Mouse (Mus musculus) embryonic facial prominence, embryonic 13.5 days (tissue): Measurements from ENCODE around the gene Nupl2. TPM values are rescaled to one million over a fixed set of nuclear protein-coding genes. Genes with fewer than 3 reads are reported as not detected.

Experiments
- ATAC-seq: fragments of 200-750 bp; cut with Nextera tagmentation; 2 replicates; pipeline ENCODE4 v1.8.0; 2017; ENCODE audit warnings: low read depth; ENCODE audit not compliant: insufficient number of reproducible peaks, insufficient read depth, low FRiP score, low TSS enrichment
- H3K27ac ChIP-seq: fragments of 300-500 bp; sonication (generic); 2 replicates; pipeline ENCODE4 v1.5.1; 2015; ENCODE audit warnings: moderate library complexity, mild to moderate bottlenecking, inconsistent platforms
- H3K27me3 ChIP-seq: fragments of 300-500 bp; sonication (generic); 2 replicates; pipeline ENCODE4 v1.6.1; 2015; ENCODE audit warnings: mild to moderate bottlenecking, inconsistent platforms
- H3K36me3 ChIP-seq: fragments of 300-500 bp; sonication (generic); 2 replicates; pipeline ENCODE4 v1.6.1; 2015; ENCODE audit warnings: mild to moderate bottlenecking, inconsistent platforms
- H3K4me1 ChIP-seq: fragments of 300-500 bp; sonication (generic); 2 replicates; pipeline ENCODE4 v1.6.1; 2015; ENCODE audit warnings: inconsistent platforms
- H3K4me2 ChIP-seq: fragments of 300-500 bp; sonication (generic); 2 replicates; pipeline ENCODE4 v1.6.1; 2015; ENCODE audit warnings: moderate library complexity, mild to moderate bottlenecking, inconsistent platforms
- H3K4me3 ChIP-seq: fragments of 300-500 bp; sonication (generic); 2 replicates; pipeline ENCODE4 v1.5.1; 2015; ENCODE audit warnings: mild to moderate bottlenecking, inconsistent platforms
- H3K9ac ChIP-seq: fragments of 300-500 bp; sonication (generic); 2 replicates; pipeline ENCODE4 v1.6.1; 2015; ENCODE audit warnings: mild to moderate bottlenecking, inconsistent platforms
- H3K9me3 ChIP-seq: fragments of 300-500 bp; sonication (generic); 2 replicates; pipeline ENCODE4 v1.6.1; 2016; ENCODE audit warnings: inconsistent platforms
- WGBS: fragments of 180-500 bp; shearing (Covaris S2); methylation state at CpG from one replicate; pipeline ENCODE4 v1.1.7; 2015; ENCODE audit warnings: mixed read lengths; 5-methylcytosine and 5-hydroxymethylcytosine counted together
- polyA plus RNA-seq: library from polyadenylated mRNA; unstranded; fragments of >200 nt; fragmentation: Nextera tagmentation; extraction: Ambion mirVana; gene quantifications from 2 replicates; pipeline ENCODE4 v1.2.1, GENCODE M21; 2015

Nupl2 gene
- polyA plus RNA-seq, 1 experiment from 2014 or later = 20.2 TPM

DNA sequence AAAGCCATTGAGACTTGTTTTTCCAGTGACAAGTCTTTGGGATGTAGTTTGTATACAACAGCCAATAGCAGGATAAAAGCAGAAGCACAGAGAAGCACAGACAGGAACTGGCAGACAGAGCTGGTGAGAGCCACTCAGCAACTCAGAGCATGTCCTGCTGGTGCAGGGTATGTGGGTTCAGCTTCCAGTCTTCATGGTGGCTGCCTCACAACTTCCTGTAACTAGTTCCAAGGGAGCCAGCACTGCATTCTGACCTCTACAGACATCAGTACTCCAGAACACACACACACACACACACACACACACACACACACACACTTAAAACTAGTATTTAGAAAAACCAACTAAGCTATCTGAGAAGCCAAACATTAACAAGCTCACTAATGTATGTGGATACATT, 7.3 kb downstream of the Nupl2 start:
- Histone ChIP-seq H3K9me3 (no peaks in the 10 kb centered on the region), H3K36me3 (peaks cover 33% of the 10 kb centered on the region), H3K27ac (no peak overlapping the region), H3K4me3 (no peak overlapping the region), H3K4me1 (no peaks in the 10 kb centered on the region), H3K4me2 (no peak overlapping the region), H3K27me3 (no peaks in the 10 kb centered on the region), H3K9ac (no peak overlapping the region)
- ATAC-seq = no peak

DNA sequence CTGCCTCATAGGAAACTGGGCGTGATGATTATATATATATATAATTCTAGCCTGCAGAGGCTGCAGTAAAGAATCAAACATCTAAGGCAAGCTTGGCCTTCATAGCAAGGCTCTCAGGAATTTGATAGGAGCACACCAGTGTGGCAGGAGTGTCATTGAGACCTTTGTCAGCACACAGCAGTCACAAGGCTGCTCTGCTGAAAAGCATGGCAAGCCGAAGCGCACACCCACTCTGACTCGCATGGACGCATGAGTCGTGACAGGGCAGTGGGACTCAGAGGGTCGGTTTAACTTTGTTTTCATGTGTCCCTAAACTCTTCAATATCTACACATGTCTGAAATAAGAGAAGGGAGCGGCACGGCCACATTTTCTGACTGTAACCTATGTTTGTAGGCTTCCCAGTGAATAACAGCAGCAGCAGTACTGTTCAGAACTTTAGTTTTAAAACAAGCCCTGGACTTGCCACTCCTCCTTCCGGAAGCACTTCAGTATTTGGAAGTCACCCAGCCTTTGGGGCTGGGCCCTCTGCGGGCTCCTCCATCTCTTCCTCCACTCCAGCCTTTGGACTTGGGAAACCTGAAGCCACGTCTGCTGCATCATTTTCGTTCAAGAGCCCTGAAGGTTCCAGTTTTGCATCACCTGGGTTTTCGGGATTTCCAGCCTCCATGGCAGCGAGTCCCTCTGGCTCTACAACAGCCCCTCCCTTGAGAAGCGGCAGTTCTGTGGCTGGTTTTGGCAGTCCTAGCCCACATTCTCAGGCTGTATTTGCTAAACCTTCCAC, 16.9 kb downstream of the Nupl2 start:
- H3K27ac ChIP-seq = no peak overlapping the region
- no peak for ATAC-seq
- WGBS = 92% methylated on average over 16 of the region's 16 CpGs

DNA sequence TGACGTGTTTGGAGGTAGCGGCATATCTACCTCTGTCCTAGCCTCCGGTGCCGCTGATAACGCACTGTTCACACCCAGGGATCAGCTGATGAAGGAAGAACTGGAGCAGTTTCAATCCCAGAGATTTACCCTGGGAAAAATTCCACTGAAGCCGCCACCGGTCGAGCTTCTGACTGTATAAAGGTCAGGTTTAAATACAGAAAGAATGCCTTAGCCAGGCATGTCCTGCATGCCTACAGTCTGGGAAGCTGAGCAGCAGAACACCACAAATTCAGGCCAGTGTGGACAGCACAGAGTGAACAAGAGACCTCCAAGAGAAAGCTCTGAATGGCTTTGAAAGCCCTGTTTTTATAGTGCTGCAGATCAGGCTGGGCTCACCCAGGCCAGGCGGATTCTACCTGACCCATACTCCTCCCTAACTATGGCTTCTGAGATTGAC, 17.6 kb downstream of the Nupl2 start:
- H3K36me3 ChIP-seq = peaks cover 61% of the 10 kb centered on the region
- no peaks in the 10 kb centered on the region for H3K27me3 ChIP-seq
- peaks cover 8% of the 10 kb centered on the region; the same call in 1 of the 2 replicates for H3K9me3 ChIP-seq
- 93% methylated on average over 9 of the region's 9 CpGs for WGBS
- no peak overlapping the region for H3K4me2 ChIP-seq
- H3K9ac ChIP-seq = no peak overlapping the region
- no peak overlapping the region for H3K4me3 ChIP-seq
- no peaks in the 10 kb centered on the region for H3K4me1 ChIP-seq
- ATAC-seq = no peak
- H3K27ac ChIP-seq = no peak overlapping the region

More for the DNA sequence above, 16.9 kb downstream of the Nupl2 start:
- Histone ChIP-seq H3K4me3 (no peak overlapping the region), H3K4me2 (no peak overlapping the region), H3K9me3 (peaks cover 8% of the 10 kb centered on the region; the same call in 1 of the 2 replicates), H3K27me3 (no peaks in the 10 kb centered on the region), H3K9ac (no peak overlapping the region), H3K36me3 (peaks cover 67% of the 10 kb centered on the region), H3K4me1 (no peaks in the 10 kb centered on the region)

DNA sequence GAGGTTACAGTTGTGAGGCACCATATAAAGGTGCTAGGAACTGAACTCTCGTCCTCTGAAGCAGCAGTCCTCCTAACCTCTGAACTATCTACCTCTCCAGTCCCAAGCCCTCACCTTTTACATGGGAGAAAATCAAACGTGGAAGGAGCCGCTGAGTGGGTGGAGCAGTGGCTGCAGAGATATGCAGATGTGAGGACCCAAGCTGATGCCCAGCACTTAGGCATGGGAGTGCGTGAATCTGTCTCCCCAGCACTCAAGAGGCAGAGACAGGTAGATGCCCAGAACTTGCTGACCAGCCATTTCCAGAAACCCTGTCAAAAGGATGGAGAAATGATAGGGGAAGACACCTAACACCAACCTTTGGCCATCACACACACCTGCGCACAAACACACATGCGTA, 18.3 kb downstream of the Nupl2 start:
- Histone ChIP-seq H3K27me3 (no peaks in the 10 kb centered on the region), H3K4me1 (no peaks in the 10 kb centered on the region)

DNA sequence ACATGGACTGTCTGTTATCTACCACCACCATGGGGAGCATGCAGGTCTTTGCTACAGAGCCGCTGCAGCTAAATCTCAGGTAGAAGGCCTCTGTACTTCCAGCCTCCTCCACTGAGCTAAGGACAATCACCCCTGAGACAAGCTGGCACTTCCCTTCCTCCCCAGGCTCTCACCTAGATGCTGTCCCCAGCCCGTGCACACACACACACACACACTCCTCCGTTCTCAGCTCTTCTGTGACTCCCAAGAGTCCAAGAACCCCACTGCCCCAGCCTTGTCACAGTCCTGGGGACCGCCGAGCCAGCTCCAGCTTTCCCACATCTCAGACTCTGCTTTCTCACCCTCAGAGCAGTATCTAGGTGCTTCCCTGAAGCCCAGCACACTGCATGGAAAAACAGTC, 19.2 kb downstream of the Nupl2 start:
- Histone ChIP-seq H3K36me3 (peaks cover 49% of the 10 kb centered on the region), H3K9ac (no peak overlapping the region), H3K9me3 (peaks cover 8% of the 10 kb centered on the region; the same call in 1 of the 2 replicates), H3K27me3 (no peaks in the 10 kb centered on the region), H3K27ac (no peak overlapping the region), H3K4me1 (no peaks in the 10 kb centered on the region), H3K4me3 (no peak overlapping the region), H3K4me2 (no peak overlapping the region)
- 94% methylated on average over 5 of the region's 5 CpGs for WGBS
- no peak for ATAC-seq

More for the DNA sequence above, 18.3 kb downstream of the Nupl2 start:
- WGBS = 93% methylated on average over 6 of the region's 6 CpGs
- H3K9ac ChIP-seq = no peak overlapping the region
- no peak for ATAC-seq
- peaks cover 55% of the 10 kb centered on the region for H3K36me3 ChIP-seq
- no peak overlapping the region for H3K4me3 ChIP-seq
- no peak overlapping the region for H3K4me2 ChIP-seq
- peaks cover 8% of the 10 kb centered on the region; the same call in 1 of the 2 replicates for H3K9me3 ChIP-seq
- H3K27ac ChIP-seq = no peak overlapping the region

DNA sequence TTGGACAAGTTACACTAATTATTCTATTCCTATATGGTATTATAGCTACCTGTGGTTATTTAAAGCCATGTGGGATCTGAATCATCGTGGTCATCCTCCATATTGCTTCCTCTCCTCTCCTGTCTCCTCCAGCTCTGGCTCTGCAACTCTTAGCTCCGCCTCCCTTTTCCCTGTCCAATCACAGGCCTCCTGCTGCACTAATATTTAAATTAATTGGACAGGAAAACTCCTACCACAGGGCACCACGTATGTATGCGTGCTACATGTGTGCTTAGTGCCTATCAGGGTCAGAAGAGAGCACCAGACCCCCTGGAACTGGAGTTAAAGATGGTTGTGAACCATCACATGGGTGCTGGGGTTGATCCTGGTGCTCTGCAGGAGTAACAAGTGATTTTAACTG, 23.7 kb downstream of the Nupl2 start:
- Histone ChIP-seq H3K4me2 (no peak overlapping the region), H3K27ac (no peak overlapping the region), H3K4me1 (no peaks in the 10 kb centered on the region), H3K9ac (no peak overlapping the region), H3K36me3 (peaks cover 21% of the 10 kb centered on the region), H3K27me3 (no peaks in the 10 kb centered on the region), H3K4me3 (no peak overlapping the region), H3K9me3 (peaks cover 8% of the 10 kb centered on the region; the same call in 1 of the 2 replicates)
- WGBS = 76% methylated on average over 4 of the region's 4 CpGs
- ATAC-seq = no peak

DNA sequence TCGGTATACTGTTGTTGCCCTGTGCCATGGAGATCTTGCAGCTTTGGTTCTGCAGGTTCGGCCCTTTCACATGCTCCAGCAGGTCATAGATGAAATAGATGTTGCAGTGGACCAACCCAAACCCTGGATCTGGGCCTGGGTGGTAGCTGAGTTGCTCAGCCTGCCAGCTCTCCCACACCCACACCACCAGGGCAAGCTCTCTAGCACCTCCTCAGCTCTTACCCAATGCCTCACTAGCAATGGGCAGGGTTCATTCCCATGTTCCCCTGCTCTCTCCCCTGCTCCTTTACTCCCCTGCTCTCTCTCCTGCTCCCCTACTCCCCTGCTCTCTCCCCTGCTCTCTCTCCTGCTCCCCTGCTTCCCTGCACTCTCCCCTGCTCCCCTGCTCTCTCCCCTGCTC, 27.1 kb downstream of the Nupl2 start:
- 81% methylated on average over 2 of the region's 2 CpGs for WGBS
- H3K4me2 ChIP-seq = no peak overlapping the region
- H3K4me3 ChIP-seq = no peak overlapping the region
- no peak overlapping the region for H3K27ac ChIP-seq
- no peak for ATAC-seq
- H3K36me3 ChIP-seq = no peaks in the 10 kb centered on the region
- no peaks in the 10 kb centered on the region for H3K4me1 ChIP-seq
- no peaks in the 10 kb centered on the region for H3K9me3 ChIP-seq
- no peak overlapping the region for H3K9ac ChIP-seq
- no peaks in the 10 kb centered on the region for H3K27me3 ChIP-seq

DNA sequence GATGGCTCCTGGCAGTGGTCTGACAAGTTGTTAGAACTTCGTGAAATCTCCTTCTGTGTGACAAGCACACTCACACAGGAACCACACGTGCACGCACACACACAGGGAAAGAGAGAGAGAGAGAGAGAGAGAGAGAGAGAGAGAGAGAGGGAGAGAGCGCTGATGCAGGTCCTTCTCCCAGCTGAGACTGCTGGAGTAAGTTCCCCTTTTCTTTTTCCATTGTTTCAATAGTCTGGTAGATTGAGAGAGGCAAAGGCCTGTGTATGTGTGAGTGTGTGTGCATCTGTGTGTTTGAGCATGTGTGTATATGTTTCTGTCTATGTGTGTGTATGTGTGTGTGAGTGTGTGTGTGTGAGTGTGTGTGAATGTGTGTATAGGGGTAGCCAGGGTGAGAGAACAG, 36.2 kb downstream of the Nupl2 start:
- Histone ChIP-seq H3K27me3 (no peaks in the 10 kb centered on the region), H3K9ac (no peak overlapping the region), H3K9me3 (no peaks in the 10 kb centered on the region), H3K4me2 (no peak overlapping the region), H3K36me3 (no peaks in the 10 kb centered on the region), H3K4me1 (no peaks in the 10 kb centered on the region), H3K27ac (no peak overlapping the region), H3K4me3 (no peak overlapping the region)
- ATAC-seq = no peak
- 84% methylated on average over 4 of the region's 4 CpGs for WGBS

DNA sequence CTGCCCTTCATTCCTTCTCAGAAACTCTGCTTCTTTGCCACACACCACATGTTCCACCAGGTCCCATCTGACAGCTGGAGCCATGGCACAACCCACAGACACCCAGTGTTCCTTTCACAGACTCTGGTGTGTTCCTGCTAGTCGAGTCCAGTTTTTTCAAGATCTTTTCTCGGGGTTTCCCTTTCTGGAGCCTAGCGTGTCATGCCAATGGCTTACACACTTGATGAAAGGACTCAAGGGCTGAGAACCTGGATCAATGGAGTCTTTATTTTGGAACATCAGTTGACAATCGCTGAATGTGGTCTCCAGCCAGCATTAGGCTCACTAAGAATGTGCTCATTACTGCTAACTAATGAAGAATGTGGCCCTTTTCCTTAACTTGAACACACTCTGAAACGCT, 37.7 kb downstream of the Nupl2 start:
- Histone ChIP-seq H3K27ac (no peak overlapping the region), H3K9me3 (no peaks in the 10 kb centered on the region), H3K9ac (no peak overlapping the region), H3K4me3 (no peak overlapping the region), H3K36me3 (no peaks in the 10 kb centered on the region), H3K4me2 (no peak overlapping the region), H3K4me1 (no peaks in the 10 kb centered on the region), H3K27me3 (no peaks in the 10 kb centered on the region)
- ATAC-seq = no peak
- WGBS = 65% methylated on average over 5 of the region's 5 CpGs

DNA sequence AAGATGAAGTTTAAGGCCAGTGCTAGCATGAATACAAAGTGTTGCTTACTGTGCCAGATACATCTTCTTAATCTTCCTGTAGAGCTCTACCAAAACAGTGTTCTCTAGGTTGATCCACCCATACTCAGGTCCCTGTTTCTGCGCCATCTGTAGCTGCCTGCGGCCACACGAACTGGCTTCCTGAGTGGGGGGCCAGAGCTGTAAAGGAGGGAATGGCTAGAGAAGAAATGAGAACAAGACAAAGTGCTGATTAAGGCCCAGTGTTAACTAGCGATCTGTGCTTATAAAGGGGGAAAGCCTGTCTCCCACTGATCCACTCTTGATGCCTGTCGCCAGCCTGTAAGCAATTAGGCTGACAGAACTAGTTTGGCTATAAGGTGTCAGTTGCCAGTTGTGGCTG, 38.5 kb downstream of the Nupl2 start:
- WGBS = 71% methylated on average over 5 of the region's 5 CpGs
- Histone ChIP-seq H3K27me3 (no peaks in the 10 kb centered on the region), H3K9me3 (no peaks in the 10 kb centered on the region), H3K36me3 (no peaks in the 10 kb centered on the region), H3K4me1 (no peaks in the 10 kb centered on the region), H3K27ac (no peak overlapping the region), H3K4me3 (no peak overlapping the region), H3K9ac (no peak overlapping the region), H3K4me2 (no peak overlapping the region)
- no peak for ATAC-seq

DNA sequence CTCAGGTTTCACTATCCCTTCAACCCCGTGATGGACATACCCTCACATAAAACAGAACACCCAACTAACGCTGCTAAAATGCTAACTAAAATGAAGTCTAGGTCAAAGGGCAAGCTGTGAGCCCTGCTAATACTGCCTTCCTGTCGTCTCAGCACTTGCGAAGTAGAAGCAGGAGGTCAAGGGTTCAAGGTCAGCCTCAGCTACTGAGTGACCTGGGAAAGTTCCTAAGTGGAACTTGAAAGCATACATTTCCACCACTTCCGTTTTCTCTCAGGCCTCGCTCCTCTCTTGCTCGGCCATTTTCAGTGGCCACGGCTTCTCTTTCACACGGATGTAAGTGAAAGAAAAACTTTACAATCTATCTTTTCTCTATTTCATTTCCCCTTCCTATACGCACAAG, 43.2 kb downstream of the Nupl2 start:
- H3K4me3 ChIP-seq = no peak overlapping the region
- H3K36me3 ChIP-seq = no peaks in the 10 kb centered on the region
- H3K9me3 ChIP-seq = no peaks in the 10 kb centered on the region
- no peaks in the 10 kb centered on the region for H3K4me1 ChIP-seq
- no peaks in the 10 kb centered on the region for H3K27me3 ChIP-seq
- H3K4me2 ChIP-seq = no peak overlapping the region
- WGBS = 67% methylated on average over 10 of the region's 10 CpGs
- ATAC-seq = no peak
- H3K9ac ChIP-seq = no peak overlapping the region
- H3K27ac ChIP-seq = no peak overlapping the region

DNA sequence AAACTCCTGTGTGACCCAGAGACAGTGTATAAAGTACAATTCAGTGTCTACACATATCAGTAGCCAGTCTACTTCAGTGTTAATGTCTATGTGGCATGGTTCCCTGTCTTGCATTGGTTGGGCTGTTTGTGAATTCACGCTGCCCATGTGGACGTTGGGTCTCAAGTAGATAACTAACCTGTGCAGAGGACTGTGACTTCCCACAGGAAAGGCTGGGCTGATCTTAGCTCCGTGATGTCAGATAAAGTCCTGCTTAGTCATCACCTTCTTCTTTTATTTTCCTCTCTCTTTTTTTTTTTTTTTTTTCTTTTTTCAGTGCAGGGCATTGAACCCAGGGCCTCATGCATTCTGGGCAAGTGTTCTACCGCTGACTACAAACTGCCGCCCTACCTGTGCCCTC, 43.7 kb downstream of the Nupl2 start:
- no peak overlapping the region for H3K9ac ChIP-seq
- H3K4me3 ChIP-seq = no peak overlapping the region
- no peaks in the 10 kb centered on the region for H3K27me3 ChIP-seq
- no peak overlapping the region for H3K27ac ChIP-seq
- WGBS = 91% methylated on average over 5 of the region's 5 CpGs
- no peaks in the 10 kb centered on the region for H3K36me3 ChIP-seq
- no peak for ATAC-seq
- H3K4me2 ChIP-seq = no peak overlapping the region
- H3K9me3 ChIP-seq = no peaks in the 10 kb centered on the region
- H3K4me1 ChIP-seq = no peaks in the 10 kb centered on the region
